33 mouse cellular contexts compared by ENCODE assay signal in the genomic region with DNA sequence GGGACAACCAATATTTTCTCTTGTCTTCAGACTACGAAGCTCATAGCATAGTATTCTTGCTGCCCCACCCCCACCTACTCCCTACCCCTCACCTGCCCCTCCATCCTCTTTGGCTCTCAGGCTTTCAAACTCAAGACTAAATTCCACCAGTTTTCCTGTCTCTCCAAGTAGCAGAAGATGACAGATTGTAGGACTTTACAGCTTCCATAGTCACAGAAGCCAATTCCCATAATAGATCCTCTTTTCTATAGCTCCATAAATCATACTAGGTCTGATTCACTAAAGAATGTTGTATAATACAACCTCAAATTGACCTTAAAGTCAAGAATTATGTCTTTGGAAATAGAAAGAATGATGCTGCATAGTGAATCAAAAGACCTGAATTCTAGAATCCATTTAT.
"Had no signal": no experiment of that assay in that cellular context is flagged by ENCODE, and none has a peak within 500 bp of the region (broad histone marks: within the 10 kb centered on the region; RNA-seq: fewer than 3 reads in every experiment).

No protein-coding gene starts in this region.

- H3K27ac ChIP-seq: heart, embryonic 13.5 days; heart, embryonic 15.5 days; hindbrain, embryonic 10.5 days; hindbrain, embryonic 12.5 days; hindbrain, embryonic 13.5 days; hindbrain, embryonic 14.5 days; hindbrain, embryonic 15.5 days; hindbrain, postnatal 0 days; intestine, embryonic 15.5 days; kidney, embryonic 15.5 days; kidney, postnatal 0 days; layer of hippocampus, adult 2 months had no signal

- H3K4me3 ChIP-seq: heart, embryonic 12.5 days; heart, embryonic 13.5 days; heart, embryonic 15.5 days; hindbrain, embryonic 10.5 days; hindbrain, embryonic 12.5 days; hindbrain, embryonic 13.5 days; hindbrain, embryonic 15.5 days; intestine, embryonic 15.5 days; kidney, embryonic 15.5 days; layer of hippocampus, adult 2 months had no signal

- ATAC-seq: hindbrain, embryonic 16.5 days; hindbrain, postnatal 0 days; inflammation-experienced regulatory T-cells, adult 6 months; intestine, embryonic 15.5 days; intestine, embryonic 16.5 days; intestine, postnatal 0 days had no signal

- DNase-seq: heart, postnatal 10 days; heart, postnatal 14 days; heart, postnatal 36 days; heart, postnatal 4 days; kidney, adult 11 months; kidney, adult 18-20 months; kidney, adult 2 months; kidney, adult 8-10 months; kidney, adult 9 months; kidney, postnatal 10 days; kidney, postnatal 14 days; kidney, postnatal 25 days; kidney, postnatal 36 days; kidney, postnatal 4 days; layer of hippocampus, adult 9-11 months; layer of hippocampus, postnatal 36 days had no signal
